Mouse (Mus musculus): Measurements from ENCODE around the gene Acsl5. TPM values are rescaled to one million over a fixed set of nuclear protein-coding genes. Genes with fewer than 3 reads are reported as not detected.

Gene Acsl5
- polyA plus RNA-seq, 1 experiment from 2014 or later = 17.1 TPM

DNA sequence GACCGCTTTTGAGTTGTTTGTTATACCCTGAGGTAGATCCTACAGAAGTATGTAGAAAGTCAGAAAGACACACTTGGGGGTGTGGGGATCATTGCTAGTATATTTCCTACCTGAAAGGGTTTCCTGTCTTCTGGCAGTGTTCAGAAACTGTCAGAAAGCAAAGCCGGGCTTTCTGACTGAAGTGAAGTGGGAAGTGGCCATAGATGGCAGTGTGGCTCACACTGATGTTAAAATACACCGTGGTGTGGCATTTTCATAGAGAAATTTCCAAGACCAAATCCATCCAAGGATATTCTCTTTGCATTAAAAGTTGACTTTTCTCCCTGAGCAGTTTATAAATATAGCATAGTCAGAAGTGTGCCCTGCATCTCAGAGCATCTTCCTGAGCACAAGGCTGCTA lies 89.6 kb downstream of the Acsl5 start:
- Histone ChIP-seq H3K4me2 (no peak overlapping the region), H3K9ac (no peak overlapping the region), H3K4me1 (replicated peaks) (0 out of 2 replicates have a peak, but pooled peaks cover 7% of the 10 kb centered on the region), H3K4me3 (no peak overlapping the region), H3K27me3 (no peaks in the 10 kb centered on the region), H3K36me3 (no peaks in the 10 kb centered on the region), H3K27ac (replicated peaks) (no peak overlapping the region), H3K9me3 (no peaks in the 10 kb centered on the region)
- 78% methylated on average over 3 of the region's 3 CpGs for WGBS
- ATAC-seq (ENCODE audit: low read depth) = no peak

DNA sequence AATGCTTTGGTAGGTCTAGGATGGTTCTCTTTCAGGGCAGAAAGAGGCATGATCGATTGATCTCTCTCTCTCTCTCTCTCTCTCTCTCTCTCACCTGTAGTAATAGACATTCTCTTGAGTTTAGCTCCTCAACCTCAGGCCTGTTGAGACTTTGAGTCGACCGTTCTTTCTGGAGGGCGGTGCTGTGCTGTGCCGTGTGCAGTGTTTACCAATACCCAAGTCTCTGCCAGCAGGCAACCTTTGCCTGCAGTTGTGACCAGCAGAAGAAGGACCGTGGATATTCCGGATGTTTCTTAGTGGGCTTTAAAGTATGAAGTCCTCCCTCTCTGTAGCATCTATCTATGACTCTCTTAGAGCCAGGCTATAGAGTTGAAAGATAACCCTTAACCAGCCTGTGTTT lies 90.7 kb downstream of the Acsl5 start:
- Histone ChIP-seq H3K4me3 (no peak overlapping the region), H3K9ac (no peak overlapping the region), H3K36me3 (no peaks in the 10 kb centered on the region), H3K9me3 (no peaks in the 10 kb centered on the region), H3K4me2 (no peak overlapping the region), H3K4me1 (replicated peaks) (no peaks in the 10 kb centered on the region), H3K27ac (replicated peaks) (no peak overlapping the region), H3K27me3 (no peaks in the 10 kb centered on the region)
- whole genome bisulfite sequencing = 94% methylated on average over 7 of the region's 7 CpGs
- no peak for ATAC-seq (ENCODE audit: low read depth)

- Histone ChIP-seq H3K4me2 (no peak overlapping the region), H3K9me3 (no peaks in the 10 kb centered on the region), H3K4me3 (no peak overlapping the region), H3K9ac (no peak overlapping the region), H3K36me3 (no peaks in the 10 kb centered on the region), H3K27me3 (no peaks in the 10 kb centered on the region), H3K27ac (replicated peaks) (no peak overlapping the region), H3K4me1 (replicated peaks) (no peaks in the 10 kb centered on the region)
- 89% methylated on average over 9 of the region's 9 CpGs for WGBS
- ATAC-seq (ENCODE audit: low read depth) = no peak
Observed at GRCm38 (mm10) chr19:55343274-55343673, 91.5 kb downstream of the Acsl5 start.

Other genes starting within 250 kb of the Acsl5 start
- gene Gpam, start 124.7 kb upstream of the Acsl5 start, polyA plus RNA-seq (2015; fragmentation: Nextera tagmentation; extraction: Ambion mirVana) = 19.0 and 19.6 TPM in 2 replicates
- 0.27 and 0.29 TPM in 2 replicates for gene Tectb, start 71.2 kb upstream of the Acsl5 start, polyA plus RNA-seq (2015; fragmentation: Nextera tagmentation; extraction: Ambion mirVana)
- not detected in 2 replicates for gene Gucy2g, start 10.7 kb upstream of the Acsl5 start, polyA plus RNA-seq (2015; fragmentation: Nextera tagmentation; extraction: Ambion mirVana)
- gene Zdhhc6, start 64.1 kb downstream of the Acsl5 start, polyA plus RNA-seq (2015; fragmentation: Nextera tagmentation; extraction: Ambion mirVana) = 66.6 and 78.1 TPM in 2 replicates
- gene Vti1a, start 64.4 kb downstream of the Acsl5 start, polyA plus RNA-seq (2015; fragmentation: Nextera tagmentation; extraction: Ambion mirVana) = 28.8 and 31.2 TPM in 2 replicates